Mouse (Mus musculus) heart, adult 11 months (tissue): ENCODE measurements at regions not wholly inside any gene's neighbourhood (a gene's known extent, or its start where the extent isn't known, plus 50 kb on each side); places are given as distances from the start of the nearest gene placed in this dataset.

Experiments used
- DNase-seq: peaks from one replicate; pipeline ENCODE4 v3.0.0; 2022

GRCm38 (mm10) chr14:66479181-66479580 is 470.2 kb upstream of the Gulo start:
- peak; percentile 76 for DNase-seq

GRCm38 (mm10) chr14:66478562-66478961 is 469.6 kb upstream of the Gulo start:
- DNase-seq, result peak; percentile 80

DNA sequence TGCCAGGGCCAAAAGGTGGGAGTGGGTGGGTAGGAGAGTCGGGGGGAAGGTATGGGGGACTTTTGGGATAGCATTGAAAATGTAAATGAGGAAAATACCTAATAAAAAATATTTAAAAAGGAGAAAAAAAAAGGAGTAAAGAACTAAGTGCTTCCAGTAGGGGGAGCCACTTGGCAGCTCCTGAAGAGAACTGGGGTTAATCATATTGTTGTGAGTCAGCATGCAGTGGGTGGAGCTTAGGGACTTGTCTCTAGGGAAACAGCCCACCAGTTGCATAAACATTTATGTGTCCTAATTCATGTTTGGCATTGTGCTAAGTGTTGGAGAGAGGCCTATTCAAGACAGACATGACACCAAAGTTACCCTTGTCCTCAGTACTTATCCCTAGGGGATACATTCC is 466.0 kb upstream of the Gulo start:
- DNase-seq, result peak; percentile 30

DNA sequence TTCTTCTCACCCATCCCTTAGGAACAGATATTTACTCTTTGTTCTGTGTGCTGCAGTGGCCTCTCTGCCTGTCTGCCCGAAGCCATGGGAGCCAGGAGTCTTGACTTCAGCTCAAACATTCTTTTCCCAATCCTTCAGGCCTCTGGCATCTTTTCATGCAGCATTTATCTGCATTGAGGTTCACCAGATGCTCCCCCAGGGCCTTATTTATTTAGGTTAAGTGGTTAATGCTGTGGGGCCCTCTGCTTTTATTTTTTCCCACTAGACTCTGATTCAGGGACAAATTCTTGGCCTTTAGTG is 464.2 kb upstream of the Gulo start:
- peak; percentile 64 for DNase-seq

- peak; percentile 33 for DNase-seq
These were observed 463.7 kb upstream of the Gulo start for GRCm38 (mm10) chr14:66472537-66473250.

DNA sequence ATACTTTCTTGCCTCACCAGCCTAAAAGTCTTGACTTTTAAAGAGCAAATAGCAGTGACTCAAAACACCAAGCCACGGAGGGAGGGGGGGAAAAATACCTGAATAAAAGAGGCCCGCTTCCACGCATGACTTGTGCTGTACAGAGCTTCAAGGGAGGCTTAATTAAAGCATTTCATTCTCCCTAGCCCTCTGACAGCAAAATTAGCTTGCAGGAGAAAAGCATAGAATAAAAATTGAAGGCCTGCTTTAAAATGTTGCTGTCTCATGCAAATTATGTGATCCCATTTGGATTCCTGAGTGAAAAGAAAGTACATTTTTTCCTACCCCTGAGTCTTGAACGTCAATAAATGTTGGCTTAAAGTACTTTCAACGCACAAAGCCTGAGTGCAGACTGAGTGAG is 453.1 kb upstream of the Gulo start:
- DNase-seq, result no peak

- peak; percentile 94 for DNase-seq
These were observed 451.8 kb upstream of the Gulo start for GRCm38 (mm10) chr14:66460795-66461194.

DNA sequence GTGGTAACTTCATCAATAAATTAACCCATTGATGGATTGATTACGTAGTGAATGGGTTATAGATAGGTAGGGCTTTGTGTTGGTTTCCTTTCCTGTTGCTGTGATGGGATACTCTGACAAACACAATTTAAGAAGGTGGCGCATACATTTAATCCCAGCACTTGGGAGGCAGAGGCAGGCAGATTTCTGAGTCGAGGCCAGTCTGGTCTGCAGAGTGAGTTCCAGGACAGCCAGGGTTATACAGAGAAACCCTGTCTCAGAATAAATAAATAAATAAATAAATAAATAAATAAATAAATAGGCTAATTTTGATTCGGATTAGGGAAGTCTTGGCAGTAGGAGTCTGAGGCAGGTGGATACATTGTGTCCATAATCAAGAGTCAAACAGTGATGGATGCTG is 449.7 kb upstream of the Gulo start:
- peak; percentile 55 for DNase-seq

GRCm38 (mm10) chr14:66457300-66457699 is 448.3 kb upstream of the Gulo start:
- peak; percentile 76 for DNase-seq

DNA sequence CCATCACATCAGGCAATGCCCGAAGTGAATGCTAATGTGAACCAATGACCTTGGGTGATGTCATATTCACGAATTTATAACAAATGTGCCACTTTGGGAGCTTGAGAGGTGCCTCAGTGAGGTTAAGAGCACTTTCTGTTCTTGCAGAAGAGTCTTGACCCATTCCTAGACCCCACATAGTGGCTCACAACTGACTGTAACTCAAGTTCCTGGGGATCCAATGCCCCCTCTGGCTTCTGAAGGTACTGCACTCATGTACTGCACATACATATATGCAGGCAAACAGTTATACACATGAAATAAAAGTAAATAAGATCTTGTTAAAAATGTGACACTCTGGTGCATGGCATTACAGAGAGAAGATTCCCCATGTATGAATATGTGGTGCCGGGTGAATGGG is 443.8 kb upstream of the Gulo start:
- no peak for DNase-seq

DNA sequence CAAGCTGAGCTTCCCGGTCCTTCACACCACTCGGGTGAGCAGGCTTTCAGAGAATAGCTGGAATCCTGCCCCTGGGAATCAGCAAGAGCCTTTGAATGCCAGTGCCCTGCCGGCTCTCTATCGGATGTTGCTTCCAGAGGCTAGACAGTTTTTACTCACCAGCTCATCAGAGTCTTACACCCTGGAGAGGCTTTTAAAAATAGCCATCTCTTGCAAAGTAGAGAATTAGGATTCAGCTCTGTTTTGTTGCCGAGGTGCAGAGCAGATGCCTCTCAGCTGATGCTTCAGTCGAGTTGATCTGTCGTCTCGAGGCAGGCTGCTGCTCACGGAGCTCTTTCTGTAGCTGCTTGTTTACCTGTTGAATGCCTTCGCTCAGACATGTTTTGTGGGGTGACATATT is 441.3 kb upstream of the Gulo start:
- no peak for DNase-seq

GRCm38 (mm10) chr14:66442576-66442975 is 433.6 kb upstream of the Gulo start:
- no peak for DNase-seq

DNA sequence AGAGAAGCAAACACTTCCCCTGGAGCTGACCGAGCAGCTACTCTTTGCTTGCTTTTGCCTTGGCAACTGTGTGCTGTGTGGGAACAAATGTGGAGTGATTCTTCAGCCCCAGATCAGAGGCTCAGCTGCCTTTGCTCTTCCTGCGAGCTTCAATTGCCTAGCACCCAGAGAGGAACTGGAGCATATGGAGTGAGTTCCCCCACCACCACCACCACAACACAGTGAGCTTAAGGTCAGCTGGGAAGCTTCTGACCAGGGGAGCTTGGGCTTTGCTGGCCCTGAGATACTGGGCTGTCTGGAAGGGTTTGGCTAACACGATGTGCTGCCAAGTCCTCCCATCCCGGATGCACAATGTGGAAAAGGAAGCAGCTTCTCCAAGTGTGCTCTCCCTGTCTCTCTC is 432.8 kb upstream of the Gulo start:
- DNase-seq, result peak; percentile 97

DNA sequence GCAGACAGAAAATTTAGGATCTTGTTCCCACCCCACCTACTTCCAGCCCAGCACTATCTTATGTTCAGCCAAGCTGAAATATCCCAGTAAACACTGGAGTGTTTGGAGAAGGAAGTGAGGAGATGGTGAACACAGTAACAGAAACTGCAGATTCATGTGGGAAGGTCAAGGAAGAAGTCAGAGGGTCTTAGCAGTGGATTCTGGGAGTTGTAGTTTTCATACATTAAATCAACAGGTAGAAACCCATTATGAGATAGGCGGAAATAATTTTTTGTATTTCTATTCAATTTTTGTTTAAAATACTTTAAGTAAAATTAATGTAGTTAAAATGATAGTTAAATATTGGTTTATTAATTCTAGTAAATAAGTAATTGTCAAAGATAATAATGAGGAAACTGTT is 429.6 kb upstream of the Gulo start:
- DNase-seq, result no peak

GRCm38 (mm10) chr14:66438001-66438400 is 429.0 kb upstream of the Gulo start:
- no peak for DNase-seq

DNA sequence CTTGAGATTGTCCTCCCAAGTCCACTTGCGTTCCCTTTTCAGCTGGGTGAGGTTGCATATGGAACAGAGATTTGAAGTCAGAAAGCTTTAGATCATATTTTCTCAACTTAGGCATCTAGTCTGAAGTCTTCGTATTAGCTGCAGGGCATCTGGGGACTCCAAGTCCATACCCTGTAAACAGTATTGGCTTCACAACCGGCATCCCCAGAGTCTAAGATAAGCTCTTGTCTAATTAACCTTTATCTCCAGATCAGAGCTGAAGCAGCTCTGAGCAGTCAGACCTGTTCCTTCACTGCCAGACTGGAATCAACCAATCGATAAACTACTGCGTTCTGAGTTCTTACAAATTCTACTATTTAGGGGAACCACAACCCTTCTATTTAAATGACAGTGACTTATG is 422.6 kb upstream of the Gulo start:
- no peak for DNase-seq

GRCm38 (mm10) chr14:66424141-66424540 is 415.1 kb upstream of the Gulo start:
- no peak for DNase-seq
